Mouse (Mus musculus) forebrain, embryonic 13.5 days (tissue): Measurements from ENCODE around the gene Bmp8a. TPM values are rescaled to one million over a fixed set of nuclear protein-coding genes. Genes with fewer than 3 reads are reported as not detected.
"Not testable (repeated sequence)": the region's sequence is repeated elsewhere in the genome, so short reads cannot be mapped to it uniquely, and the experiment has no call there.

Source experiments
- ATAC-seq: fragments of 200-750 bp; cut with Nextera tagmentation; 2 replicates; pipeline ENCODE4 v1.8.0; 2017
- H3K27ac ChIP-seq: fragments of 300-500 bp; sonication (generic); 2 replicates; pipeline ENCODE4 v1.5.1; 2015; ENCODE audit warnings: inconsistent platforms, mild to moderate bottlenecking, moderate library complexity
- H3K27me3 ChIP-seq: fragments of 300-500 bp; sonication (generic); 2 replicates; pipeline ENCODE4 v1.6.1; 2015; ENCODE audit warnings: mild to moderate bottlenecking, inconsistent platforms
- H3K36me3 ChIP-seq: fragments of 300-500 bp; sonication (generic); 2 replicates; pipeline ENCODE4 v1.6.1; 2015; ENCODE audit warnings: mild to moderate bottlenecking, inconsistent platforms; ENCODE audit not compliant: poor library complexity, severe bottlenecking
- H3K4me1 ChIP-seq: fragments of 300-500 bp; sonication (generic); 2 replicates; pipeline ENCODE4 v1.6.1; 2015; ENCODE audit warnings: inconsistent platforms
- H3K4me2 ChIP-seq: fragments of 300-500 bp; sonication (generic); 2 replicates; pipeline ENCODE4 v1.6.1; 2015; ENCODE audit warnings: inconsistent platforms, mild to moderate bottlenecking, moderate library complexity
- H3K4me3 ChIP-seq: fragments of 300-500 bp; sonication (generic); 2 replicates; pipeline ENCODE4 v1.5.1; 2015; ENCODE audit warnings: mild to moderate bottlenecking, inconsistent platforms
- H3K9ac ChIP-seq: fragments of 300-500 bp; sonication (generic); 2 replicates; pipeline ENCODE4 v1.6.1; 2015; ENCODE audit warnings: mild to moderate bottlenecking, inconsistent platforms
- H3K9me3 ChIP-seq: fragments of 300-500 bp; sonication (generic); replicated peaks from 2 replicates; pipeline ENCODE4 v1.6.1; 2016; ENCODE audit warnings: inconsistent platforms
- WGBS: fragments of 180-500 bp; shearing (Covaris S2); methylation state at CpG from one replicate; pipeline ENCODE4 v1.1.7; 2015; 5-methylcytosine and 5-hydroxymethylcytosine counted together
- polyA plus RNA-seq: library from polyadenylated mRNA; unstranded; fragments of >200 nt; fragmentation: Nextera tagmentation; extraction: Ambion mirVana; gene quantifications from 2 replicates; pipeline ENCODE4 v1.2.1, GENCODE M21; 2015

Bmp8a gene
- polyA plus RNA-seq, 1 experiment from 2014 or later: not detected

- Histone ChIP-seq H3K9me3 (no peaks in the 10 kb centered on the region), H3K4me2 (no peak overlapping the region), H3K36me3 (no peaks in the 10 kb centered on the region), H3K4me1 (no peaks in the 10 kb centered on the region), H3K27ac (no peak overlapping the region), H3K27me3 (peaks cover 18% of the 10 kb centered on the region), H3K4me3 (no peak overlapping the region), H3K9ac (no peak overlapping the region)
- no peak for ATAC-seq
- 61% methylated on average over 3 of the region's 3 CpGs for WGBS
Measured at GRCm38 (mm10) chr4:123327630-123328029, 15.4 kb downstream of the Bmp8a start.

- no peak overlapping the region for H3K9ac ChIP-seq
- no peak for ATAC-seq
- H3K4me2 ChIP-seq: no peak overlapping the region
- no peaks in the 10 kb centered on the region for H3K4me1 ChIP-seq
- H3K27ac ChIP-seq: no peak overlapping the region
- WGBS: 82% methylated on average over 3 of the region's 3 CpGs
- H3K36me3 ChIP-seq: no peaks in the 10 kb centered on the region
- H3K27me3 ChIP-seq: peaks cover 23% of the 10 kb centered on the region
- H3K9me3 ChIP-seq: no peaks in the 10 kb centered on the region
- H3K4me3 ChIP-seq: no peak overlapping the region
Measured at GRCm38 (mm10) chr4:123326087-123326486, 17.0 kb downstream of the Bmp8a start.

- 14% methylated on average over 13 of the region's 13 CpGs for WGBS
Measured at GRCm38 (mm10) chr4:123323534-123323933, 19.5 kb downstream of the Bmp8a start, which contains the start of gene Oxct2a. Oxct2a (minus strand) TSS chr4:123323634.

GRCm38 (mm10) chr4:123322910-123323309, 20.1 kb downstream of the Bmp8a start:
- H3K4me3 ChIP-seq: peak overlapping the region; percentile 12
- H3K9me3 ChIP-seq: not testable (repeated sequence)

More at GRCm38 (mm10) chr4:123323534-123323933, 19.5 kb downstream of the Bmp8a start, which contains the start of gene Oxct2a:
- peak within 1 kb of the TSS; percentile 45 for H3K4me2 ChIP-seq
- H3K36me3 ChIP-seq: no peaks in the 10 kb centered on the region
- H3K9ac ChIP-seq: no peak within 1 kb of the TSS
- ATAC-seq: no peak
- H3K4me3 ChIP-seq: peak within 1 kb of the TSS; percentile 23
- H3K27ac ChIP-seq: no peak within 1 kb of the TSS
- no peaks in the 10 kb centered on the region for H3K9me3 ChIP-seq
- H3K4me1 ChIP-seq: no peaks in the 10 kb centered on the region
- H3K27me3 ChIP-seq: peaks cover 23% of the 10 kb centered on the region

GRCm38 (mm10) chr4:123314497-123314896, 28.6 kb downstream of the Bmp8a start:
- ATAC-seq: no peak
- Histone ChIP-seq H3K36me3 (no peaks in the 10 kb centered on the region), H3K4me3 (no peak overlapping the region), H3K9ac (no peak overlapping the region), H3K4me1 (no peaks in the 10 kb centered on the region), H3K9me3 (no peaks in the 10 kb centered on the region), H3K27me3 (no peaks in the 10 kb centered on the region), H3K4me2 (no peak overlapping the region), H3K27ac (no peak overlapping the region)
- WGBS: 89% methylated on average over 3 of the region's 3 CpGs

More at GRCm38 (mm10) chr4:123322910-123323309, 20.1 kb downstream of the Bmp8a start:
- H3K27me3 ChIP-seq: peaks cover 23% of the 10 kb centered on the region
- not testable (repeated sequence) for H3K27ac ChIP-seq, H3K9ac ChIP-seq, H3K4me1 ChIP-seq, H3K36me3 ChIP-seq
- peak overlapping the region; percentile 45 for H3K4me2 ChIP-seq
- peak; percentile 68; the same call in 1 of the 2 replicates for ATAC-seq
- 15% methylated on average over 19 of the region's 38 CpGs for WGBS

GRCm38 (mm10) chr4:123313010-123313409, 30.0 kb downstream of the Bmp8a start:
- H3K4me1 ChIP-seq: no peaks in the 10 kb centered on the region
- WGBS: 91% methylated on average over 6 of the region's 6 CpGs
- no peaks in the 10 kb centered on the region for H3K27me3 ChIP-seq
- H3K9ac ChIP-seq: no peak overlapping the region
- ATAC-seq: no peak
- H3K9me3 ChIP-seq: no peaks in the 10 kb centered on the region
- H3K27ac ChIP-seq: no peak overlapping the region
- no peaks in the 10 kb centered on the region for H3K36me3 ChIP-seq
- H3K4me2 ChIP-seq: no peak overlapping the region
- no peak overlapping the region for H3K4me3 ChIP-seq

- Histone ChIP-seq H3K4me1 (no peaks in the 10 kb centered on the region), H3K9me3 (no peaks in the 10 kb centered on the region), H3K4me2 (no peak overlapping the region), H3K36me3 (0 out of 2 replicates have a peak, but pooled peaks cover 5% of the 10 kb centered on the region), H3K27me3 (no peaks in the 10 kb centered on the region), H3K4me3 (no peak overlapping the region), H3K27ac (no peak overlapping the region), H3K9ac (no peak overlapping the region)
- 85% methylated on average over 7 of the region's 7 CpGs for WGBS
- no peak for ATAC-seq
Measured at GRCm38 (mm10) chr4:123311845-123312244, 31.2 kb downstream of the Bmp8a start.

GRCm38 (mm10) chr4:123308292-123308691, 34.8 kb downstream of the Bmp8a start:
- H3K4me3 ChIP-seq: no peak overlapping the region
- no peak overlapping the region for H3K9ac ChIP-seq
- 59% methylated on average over 3 of the region's 3 CpGs for WGBS
- H3K27me3 ChIP-seq: no peaks in the 10 kb centered on the region
- H3K4me2 ChIP-seq: no peak overlapping the region
- H3K36me3 ChIP-seq: peaks cover 18% of the 10 kb centered on the region
- H3K27ac ChIP-seq: no peak overlapping the region
- no peaks in the 10 kb centered on the region for H3K9me3 ChIP-seq
- H3K4me1 ChIP-seq: no peaks in the 10 kb centered on the region
- ATAC-seq: no peak

- Histone ChIP-seq H3K4me3 (no peak overlapping the region), H3K4me2 (no peak overlapping the region), H3K27ac (no peak overlapping the region), H3K9ac (no peak overlapping the region), H3K27me3 (no peaks in the 10 kb centered on the region), H3K9me3 (no peaks in the 10 kb centered on the region), H3K4me1 (no peaks in the 10 kb centered on the region), H3K36me3 (peaks cover 30% of the 10 kb centered on the region)
- no peak for ATAC-seq
- 92% methylated on average over 10 of the region's 10 CpGs for WGBS
Measured at GRCm38 (mm10) chr4:123306999-123307398, 36.1 kb downstream of the Bmp8a start.

- Histone ChIP-seq H3K36me3 (peaks cover 40% of the 10 kb centered on the region), H3K9ac (no peak overlapping the region), H3K9me3 (no peaks in the 10 kb centered on the region), H3K27ac (no peak overlapping the region), H3K4me3 (no peak overlapping the region), H3K4me2 (no peak overlapping the region), H3K27me3 (no peaks in the 10 kb centered on the region), H3K4me1 (no peaks in the 10 kb centered on the region)
- 0 out of 2 replicates have a peak, but pooled peaks have one; percentile 30 for ATAC-seq
- 36% methylated on average over 3 of the region's 3 CpGs for WGBS
Measured at GRCm38 (mm10) chr4:123305789-123306188, 37.3 kb downstream of the Bmp8a start.

GRCm38 (mm10) chr4:123298980-123299670, 43.9 kb downstream of the Bmp8a start:
- no peak for ATAC-seq
- Histone ChIP-seq H3K4me2 (no peak overlapping the region), H3K27me3 (no peaks in the 10 kb centered on the region), H3K9ac (no peak overlapping the region), H3K27ac (no peak overlapping the region), H3K36me3 (peaks cover 95% of the 10 kb centered on the region), H3K4me3 (no peak overlapping the region), H3K9me3 (no peaks in the 10 kb centered on the region), H3K4me1 (no peaks in the 10 kb centered on the region)
- WGBS: 94% methylated on average over 11 of the region's 11 CpGs

- Histone ChIP-seq H3K27ac (no peak overlapping the region), H3K9me3 (no peaks in the 10 kb centered on the region), H3K36me3 (peaks cover 95% of the 10 kb centered on the region), H3K9ac (no peak overlapping the region), H3K27me3 (no peaks in the 10 kb centered on the region), H3K4me2 (no peak overlapping the region), H3K4me1 (no peaks in the 10 kb centered on the region), H3K4me3 (no peak overlapping the region)
- no peak for ATAC-seq
- 97% methylated on average over 4 of the region's 4 CpGs for WGBS
Measured at GRCm38 (mm10) chr4:123298226-123298625, 44.8 kb downstream of the Bmp8a start.
